Mouse (Mus musculus) bone marrow macrophage, adult 2 months (primary cell): Measurements from ENCODE around the gene Sapcd1. TPM values are rescaled to one million over a fixed set of nuclear protein-coding genes. Genes with fewer than 3 reads are reported as not detected.

ENCODE experiments used
- H3K27ac ChIP-seq: 2 replicates; pipeline ENCODE4 v1.5.1; 2012; ENCODE audit warnings: low read depth, low read length; ENCODE audit not compliant: insufficient read depth
- H3K4me1 ChIP-seq: 2 replicates; pipeline ENCODE4 v1.6.1; 2012; ENCODE audit warnings: low read length; ENCODE audit not compliant: control insufficient read depth, insufficient read depth
- H3K4me3 ChIP-seq: 2 replicates; pipeline ENCODE4 v1.5.1; 2012; ENCODE audit warnings: mild to moderate bottlenecking, low read length, moderate library complexity; ENCODE audit not compliant: insufficient read depth
- CTCF ChIP-seq: IDR thresholded peaks from 2 replicates; pipeline ENCODE4 v1.5.1; 2012; ENCODE audit warnings: low read depth, mild to moderate bottlenecking, low read length, moderate library complexity
- POLR2A ChIP-seq: IDR thresholded peaks from 2 replicates; pipeline ENCODE4 v1.6.1; 2012; ENCODE audit warnings: mild to moderate bottlenecking, low read depth, low read length, borderline replicate concordance
- polyA plus RNA-seq: library from polyadenylated mRNA; stranded (reverse); fragments of >200 nt; gene quantifications from 2 replicates; pipeline ENCODE4 v1.2.4, GENCODE M21; 2012; ENCODE audit not compliant: missing spikeins, insufficient read depth, insufficient read length

Sapcd1 gene
- polyA plus RNA-seq, 1 experiment = not detected

DNA sequence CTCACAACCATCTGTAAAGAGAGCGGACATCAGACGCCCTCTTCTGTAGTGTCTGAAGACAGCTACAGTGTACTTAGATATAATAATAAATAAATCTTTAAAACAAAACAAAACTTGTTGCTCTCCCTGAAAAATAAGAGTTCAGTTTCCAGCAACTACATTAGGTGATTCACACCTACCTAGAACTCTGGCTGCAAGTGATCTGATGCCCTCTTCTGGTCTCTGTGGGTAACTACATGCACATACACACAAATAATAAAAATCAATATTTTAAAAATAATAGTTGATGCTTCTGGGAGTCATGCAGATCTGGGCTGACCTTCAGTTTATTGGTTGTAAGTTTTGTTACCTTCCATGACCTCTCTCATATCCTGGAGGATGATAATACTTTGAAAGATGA lies 43.6 kb downstream of the Sapcd1 start:
- no peak overlapping the region for H3K4me3 ChIP-seq
- TF ChIP-seq POLR2A (no peak), CTCF (no peak)
- peaks cover 15% of the 10 kb centered on the region for H3K4me1 ChIP-seq
- H3K27ac ChIP-seq = no peak overlapping the region

DNA sequence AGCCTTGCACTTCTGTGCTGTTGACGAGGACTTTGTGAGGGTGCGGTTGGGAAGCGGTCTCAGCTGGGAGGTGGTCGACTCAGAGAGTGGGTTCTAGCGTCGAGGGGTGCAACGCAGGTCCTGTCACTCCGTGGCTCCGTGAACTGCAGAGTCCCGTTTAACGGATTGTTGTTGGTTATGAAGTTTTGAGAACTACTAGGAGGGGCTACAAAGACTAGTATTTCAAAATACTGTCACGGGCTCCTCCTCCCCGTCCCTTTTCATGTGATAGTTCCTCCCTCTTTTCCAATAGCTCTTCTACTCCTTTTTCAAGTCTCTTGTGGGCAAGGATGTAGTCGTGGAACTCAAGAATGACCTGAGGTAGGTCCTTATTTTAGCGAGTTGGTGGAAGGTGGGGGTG lies 45.5 kb downstream of the Sapcd1 start:
- Histone ChIP-seq H3K27ac (peak overlapping the region; percentile 90), H3K4me1 (peaks cover 15% of the 10 kb centered on the region), H3K4me3 (peak overlapping the region; percentile 79)
- TF ChIP-seq CTCF (no peak), POLR2A (no peak)

DNA sequence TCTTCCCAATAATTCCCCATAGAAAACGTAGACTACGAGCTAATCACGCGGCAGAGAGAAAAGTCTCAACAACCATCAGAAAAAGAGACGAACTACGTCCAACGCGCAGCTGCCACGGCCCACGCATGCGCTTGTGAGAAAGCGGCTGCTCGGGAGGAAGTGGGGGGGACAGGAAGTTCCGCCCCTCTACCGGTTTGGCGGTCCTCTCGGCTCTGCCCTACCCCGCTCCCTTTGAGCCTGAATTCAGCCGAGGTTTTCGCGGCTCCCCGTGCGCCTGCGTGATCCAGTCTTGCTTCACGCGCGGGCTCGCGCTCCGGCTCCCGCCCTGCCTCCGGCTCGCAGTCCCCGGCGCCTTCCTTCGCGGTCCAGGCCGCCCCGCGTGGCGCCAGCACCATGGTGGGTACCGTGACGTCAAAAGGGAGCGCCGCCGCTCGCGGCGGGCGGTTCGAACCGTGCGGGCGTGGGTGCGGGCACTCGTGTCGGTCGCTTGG lies 46.1 kb downstream of the Sapcd1 start, which contains the start of gene Lsm2:
TSS of gene Lsm2 (plus strand) at position 173 of the 491 bp plus-strand sequence.
- peak within 1 kb of the TSS; percentile 79 for H3K4me3 ChIP-seq
- H3K27ac ChIP-seq = peak within 1 kb of the TSS; percentile 90
- no peak for TF ChIP-seq CTCF
- no peak; the same call in 1 of the 2 replicates for TF ChIP-seq POLR2A

DNA sequence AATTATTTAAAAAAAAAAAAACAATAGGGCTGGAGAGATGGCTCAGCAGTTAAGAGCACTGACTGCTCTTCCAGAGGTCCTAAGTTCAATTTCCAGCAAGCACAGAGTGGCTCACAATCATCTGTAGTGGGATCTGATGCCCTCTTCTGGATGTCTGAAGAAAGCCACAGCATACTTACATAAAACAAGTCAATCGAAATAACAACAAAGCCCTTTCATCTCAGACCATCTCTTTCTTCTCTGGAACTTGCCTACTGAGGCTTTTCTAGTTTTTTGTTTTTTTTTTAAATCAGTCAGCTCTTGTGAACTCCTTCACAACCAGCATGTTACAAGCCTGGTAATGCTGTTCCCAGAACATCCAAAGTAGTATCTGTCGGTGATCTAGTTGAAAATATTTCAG lies 47.2 kb downstream of the Sapcd1 start:
- TF ChIP-seq CTCF (no peak), POLR2A (no peak)
- Histone ChIP-seq H3K27ac (peak overlapping the region; percentile 19; the same call in 1 of the 2 replicates), H3K4me3 (peak overlapping the region; percentile 51), H3K4me1 (peaks cover 17% of the 10 kb centered on the region)

More for the DNA sequence above, 46.1 kb downstream of the Sapcd1 start, which contains the start of gene Lsm2:
- H3K4me1 ChIP-seq = peaks cover 15% of the 10 kb centered on the region

DNA sequence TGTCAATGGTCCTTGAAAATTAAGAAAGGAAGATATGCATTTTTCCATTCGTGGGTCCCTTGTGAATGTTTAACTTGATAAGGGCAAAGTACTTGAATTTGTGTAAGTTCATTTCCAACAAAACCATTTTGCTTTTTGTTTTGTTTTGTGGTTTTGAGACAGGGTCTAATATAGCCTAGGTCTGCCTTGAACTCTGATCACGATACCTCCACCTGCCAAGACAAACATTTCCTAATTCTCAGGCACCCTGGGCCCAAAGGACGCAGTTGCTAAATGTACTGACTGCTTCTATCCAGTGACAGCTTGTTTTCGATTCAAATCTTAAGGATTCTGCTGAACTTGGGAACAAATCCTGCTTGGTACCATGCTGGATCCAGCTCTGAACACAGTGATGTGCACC lies 48.2 kb downstream of the Sapcd1 start:
- Histone ChIP-seq H3K27ac (no peak overlapping the region), H3K4me3 (no peak overlapping the region), H3K4me1 (peaks cover 10% of the 10 kb centered on the region)
- TF ChIP-seq POLR2A (no peak), CTCF (no peak)

DNA sequence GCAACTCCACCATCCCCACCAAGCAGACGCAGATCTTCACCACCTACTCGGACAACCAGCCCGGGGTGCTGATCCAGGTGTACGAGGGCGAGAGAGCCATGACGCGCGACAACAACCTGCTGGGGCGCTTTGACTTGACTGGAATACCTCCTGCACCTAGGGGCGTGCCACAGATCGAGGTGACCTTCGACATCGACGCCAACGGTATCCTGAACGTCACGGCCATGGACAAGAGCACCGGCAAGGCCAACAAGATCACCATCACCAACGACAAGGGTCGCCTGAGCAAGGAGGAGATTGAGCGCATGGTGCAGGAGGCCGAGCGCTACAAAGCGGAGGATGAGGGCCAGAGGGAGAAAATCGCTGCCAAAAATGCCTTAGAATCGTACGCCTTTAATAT lies 49.6 kb downstream of the Sapcd1 start:
- no peak overlapping the region for H3K4me3 ChIP-seq
- no peak overlapping the region for H3K27ac ChIP-seq
- TF ChIP-seq POLR2A = no peak
- TF ChIP-seq CTCF = no peak
- peaks cover 11% of the 10 kb centered on the region for H3K4me1 ChIP-seq

DNA sequence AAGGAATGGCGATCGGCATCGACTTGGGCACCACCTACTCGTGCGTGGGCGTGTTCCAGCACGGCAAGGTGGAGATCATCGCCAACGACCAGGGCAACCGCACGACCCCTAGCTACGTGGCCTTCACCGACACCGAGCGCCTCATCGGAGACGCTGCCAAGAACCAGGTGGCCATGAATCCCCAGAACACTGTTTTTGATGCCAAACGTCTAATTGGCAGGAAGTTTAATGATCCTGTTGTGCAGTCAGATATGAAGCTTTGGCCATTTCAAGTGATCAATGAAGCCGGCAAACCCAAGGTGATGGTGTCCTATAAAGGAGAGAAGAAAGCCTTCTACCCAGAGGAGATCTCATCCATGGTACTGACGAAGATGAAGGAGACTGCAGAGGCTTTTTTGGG lies 50.8 kb downstream of the Sapcd1 start:
- no peak overlapping the region for H3K4me3 ChIP-seq
- no peak overlapping the region for H3K27ac ChIP-seq
- peaks cover 18% of the 10 kb centered on the region for H3K4me1 ChIP-seq
- TF ChIP-seq POLR2A (no peak), CTCF (no peak)

Other genes with a start within 250 kb of the Sapcd1 start
- not detected in 2 replicates for gene Cyp21a1, start 223.5 kb downstream of the Sapcd1 start, polyA plus RNA-seq
- 33.8 and 44.1 TPM in 2 replicates for gene Stk19, start 191.1 kb downstream of the Sapcd1 start, polyA plus RNA-seq
- 30.8 and 38.9 TPM in 2 replicates for gene Dxo, start 191.0 kb downstream of the Sapcd1 start, polyA plus RNA-seq
- 37.8 and 40.2 TPM in 2 replicates for gene Skiv2l, start 177.8 kb downstream of the Sapcd1 start, polyA plus RNA-seq
- 48.9 and 56.8 TPM in 2 replicates for gene Nelfe, start 177.6 kb downstream of the Sapcd1 start, polyA plus RNA-seq
- gene Cfb, start 165.5 kb downstream of the Sapcd1 start, polyA plus RNA-seq = 12.0 and 13.3 TPM in 2 replicates
- gene Zbtb12, start 148.5 kb downstream of the Sapcd1 start, polyA plus RNA-seq = 4.0 and 4.6 TPM in 2 replicates
- 0.27 TPM in 1 of 2 replicates, not detected in the other for gene Gm20547, start 146.0 kb downstream of the Sapcd1 start, polyA plus RNA-seq
- not detected in 2 replicates for gene C2, start 129.8 kb downstream of the Sapcd1 start, polyA plus RNA-seq
- 145 and 150 TPM in 2 replicates for gene Ehmt2, start 129.5 kb downstream of the Sapcd1 start, polyA plus RNA-seq
- gene Slc44a4, start 113.5 kb downstream of the Sapcd1 start, polyA plus RNA-seq = not detected in 2 replicates
- 73.6 and 73.9 TPM in 2 replicates for gene Neu1, start 96.8 kb downstream of the Sapcd1 start, polyA plus RNA-seq
- gene Hspa1b, start 68.8 kb downstream of the Sapcd1 start, polyA plus RNA-seq = 1.2 and 1.5 TPM in 2 replicates
- gene Gm20481, start 58.1 kb downstream of the Sapcd1 start, polyA plus RNA-seq = not detected in 2 replicates
- 1.3 TPM in 2 replicates for gene Hspa1a, start 55.9 kb downstream of the Sapcd1 start, polyA plus RNA-seq
- not detected in 2 replicates for gene Hspa1l, start 55.3 kb downstream of the Sapcd1 start, polyA plus RNA-seq
- 37.1 and 44.0 TPM in 2 replicates for gene Lsm2, start 46.2 kb downstream of the Sapcd1 start, polyA plus RNA-seq
- gene Vars, start 27.0 kb downstream of the Sapcd1 start, polyA plus RNA-seq = 28.4 and 35.2 TPM in 2 replicates
- gene Vwa7, start 11.4 kb downstream of the Sapcd1 start, polyA plus RNA-seq = 0.31 and 0.34 TPM in 2 replicates
- gene Msh5, start 18.7 kb upstream of the Sapcd1 start, polyA plus RNA-seq = 2.4 and 3.2 TPM in 2 replicates
- 357 and 381 TPM in 2 replicates for gene Clic1, start 21.9 kb upstream of the Sapcd1 start, polyA plus RNA-seq
- gene Ddah2, start 31.0 kb upstream of the Sapcd1 start, polyA plus RNA-seq = 9.0 and 10.9 TPM in 2 replicates
- gene Ly6g6c, start 37.4 kb upstream of the Sapcd1 start, polyA plus RNA-seq = not detected in 2 replicates
- not detected in 2 replicates for gene Mpig6b, start 38.2 kb upstream of the Sapcd1 start, polyA plus RNA-seq
- gene Ly6g6e, start 48.9 kb upstream of the Sapcd1 start, polyA plus RNA-seq = not detected in 2 replicates
- gene Ly6g6d, start 50.0 kb upstream of the Sapcd1 start, polyA plus RNA-seq = 1.0 TPM in 1 of 2 replicates, not detected in the other
- not detected in 2 replicates for gene Ly6g6f, start 57.6 kb upstream of the Sapcd1 start, polyA plus RNA-seq
- 39.8 and 40.7 TPM in 2 replicates for gene Abhd16a, start 61.2 kb upstream of the Sapcd1 start, polyA plus RNA-seq
- gene Ly6g5c, start 80.3 kb upstream of the Sapcd1 start, polyA plus RNA-seq = not detected in 2 replicates
- gene Ly6g5b, start 87.4 kb upstream of the Sapcd1 start, polyA plus RNA-seq = 0.54 and 0.92 TPM in 2 replicates
- gene Gpank1, start 93.4 kb upstream of the Sapcd1 start, polyA plus RNA-seq = 24.6 and 29.1 TPM in 2 replicates
- gene Csnk2b, start 94.0 kb upstream of the Sapcd1 start, polyA plus RNA-seq = 136 and 143 TPM in 2 replicates
- 29.2 and 30.4 TPM in 2 replicates for gene D17H6S53E, start 98.4 kb upstream of the Sapcd1 start, polyA plus RNA-seq
- gene Apom, start 104.0 kb upstream of the Sapcd1 start, polyA plus RNA-seq = not detected in 2 replicates
- 151 and 166 TPM in 2 replicates for gene Bag6, start 107.2 kb upstream of the Sapcd1 start, polyA plus RNA-seq
- 136 and 162 TPM in 2 replicates for gene Prrc2a, start 136.9 kb upstream of the Sapcd1 start, polyA plus RNA-seq
- 420 and 469 TPM in 2 replicates for gene Aif1, start 148.1 kb upstream of the Sapcd1 start, polyA plus RNA-seq
- 811 and 856 TPM in 2 replicates for gene Lst1, start 160.4 kb upstream of the Sapcd1 start, polyA plus RNA-seq
- not detected in 2 replicates for gene Ltb, start 166.4 kb upstream of the Sapcd1 start, polyA plus RNA-seq
- 11.9 and 12.8 TPM in 2 replicates for gene Tnf, start 174.0 kb upstream of the Sapcd1 start, polyA plus RNA-seq
- not detected in 2 replicates for gene Lta, start 177.3 kb upstream of the Sapcd1 start, polyA plus RNA-seq
- not detected in 2 replicates for gene Gm16181, start 192.8 kb upstream of the Sapcd1 start, polyA plus RNA-seq
- 11.2 and 15.1 TPM in 2 replicates for gene Atp6v1g2, start 205.6 kb upstream of the Sapcd1 start, polyA plus RNA-seq
- 15.5 and 15.7 TPM in 2 replicates for gene Nfkbil1, start 207.8 kb upstream of the Sapcd1 start, polyA plus RNA-seq
- gene Ddx39b, start 213.7 kb upstream of the Sapcd1 start, polyA plus RNA-seq = 164 and 169 TPM in 2 replicates
- gene H2-D1, start 234.7 kb upstream of the Sapcd1 start, polyA plus RNA-seq = 2,808 and 2,856 TPM in 2 replicates